Mouse (Mus musculus): ENCODE results near the gene Tex33. TPM values are rescaled to one million over a fixed set of nuclear protein-coding genes. Genes with fewer than 3 reads are reported as not detected.
A peak's percentile ranks its signal among the peaks of the same experiment; 100 is the strongest.
"Not testable (repeated sequence)": the region's sequence is repeated elsewhere in the genome, so short reads cannot be mapped to it uniquely, and the experiment has no call there.

Gene Tex33
- polyA plus RNA-seq, 1 experiment: not detected

DNA sequence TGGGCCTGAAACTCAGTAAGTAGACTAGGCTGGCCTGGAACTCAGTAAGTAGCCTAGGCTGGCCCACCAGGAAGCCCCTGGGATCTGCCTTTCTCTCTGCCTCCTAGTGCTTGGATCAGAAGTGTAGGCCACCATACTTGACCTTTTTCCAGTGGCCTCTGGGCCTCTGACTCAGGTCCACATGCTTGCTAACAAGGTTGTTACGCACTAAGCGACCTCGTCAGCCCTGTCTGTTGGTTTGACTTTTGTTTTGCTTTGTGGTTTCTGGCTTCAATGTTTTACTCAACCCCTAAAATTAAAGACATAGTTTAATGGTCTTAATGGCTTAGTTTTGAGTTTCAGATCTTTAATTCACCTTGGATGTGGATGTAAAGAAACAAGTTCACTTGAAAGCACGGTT, 65.0 kb downstream of the Tex33 start:
- peaks cover 6% of the 10 kb centered on the region for H3K4me1 ChIP-seq (ENCODE audit: control insufficient read depth, insufficient read depth, insufficient read length, low read length)
- no peak overlapping the region for H3K4me3 ChIP-seq (ENCODE audit: insufficient read depth, low read depth, low read length)
- H3K27ac ChIP-seq (replicated peaks; ENCODE audit: low read depth, low read length): no peak overlapping the region

DNA sequence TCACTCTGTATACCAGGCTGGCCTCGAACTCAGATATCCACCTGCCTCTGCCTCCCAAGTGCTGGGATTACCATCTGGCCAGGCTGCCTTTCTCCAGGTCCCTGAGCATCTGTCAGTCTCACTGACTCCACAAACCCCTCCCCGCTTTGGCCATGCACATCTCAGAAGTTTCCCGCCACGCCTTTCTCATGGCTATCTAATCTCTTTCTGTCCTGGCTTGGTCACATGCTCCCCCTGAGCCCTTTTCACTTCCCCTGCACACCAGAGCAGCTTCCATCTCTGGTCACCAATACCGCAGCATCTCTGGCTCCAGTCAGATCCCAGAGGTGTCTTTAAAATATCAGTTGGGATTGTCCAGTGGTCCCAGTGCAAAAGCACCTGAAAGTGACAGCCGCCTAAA, 65.7 kb downstream of the Tex33 start:
- not testable (repeated sequence) for H3K27ac ChIP-seq (replicated peaks; ENCODE audit: low read depth, low read length); H3K4me1 ChIP-seq (ENCODE audit: control insufficient read depth, insufficient read depth, insufficient read length, low read length); H3K4me3 ChIP-seq (ENCODE audit: insufficient read depth, low read depth, low read length)

DNA sequence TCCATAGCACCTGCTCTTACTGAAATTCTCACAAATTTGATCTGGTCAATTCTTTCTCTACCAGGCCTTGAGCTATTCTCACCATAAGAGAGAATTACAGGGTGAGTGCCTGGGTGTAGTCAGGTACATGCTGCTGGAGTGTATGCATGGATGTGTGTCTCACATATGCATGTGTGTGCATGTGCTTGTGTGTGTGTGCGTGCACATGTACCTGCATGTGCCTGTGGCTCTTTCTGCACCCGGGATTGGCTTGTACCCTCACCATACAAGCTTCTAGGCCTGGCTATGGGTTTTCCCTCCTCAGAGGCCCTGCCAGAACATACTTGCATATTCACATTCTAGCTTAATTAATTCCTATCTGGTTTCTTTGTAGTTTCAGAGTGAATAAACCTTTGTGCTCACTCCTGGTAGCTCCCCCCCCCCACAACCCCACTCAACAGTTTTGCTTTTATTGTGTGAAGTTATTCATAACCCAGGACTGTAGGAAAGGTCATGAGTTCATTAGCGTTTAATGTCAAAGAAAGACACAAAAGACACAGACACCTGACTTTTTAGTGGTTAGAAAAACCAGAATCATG, 67.1 kb downstream of the Tex33 start:
- H3K4me1 ChIP-seq (ENCODE audit: control insufficient read depth, insufficient read depth, insufficient read length, low read length): peaks cover 6% of the 10 kb centered on the region
- 0 out of 2 replicates have a peak overlapping the region, but pooled peaks have one; percentile 53 for H3K27ac ChIP-seq (replicated peaks; ENCODE audit: low read depth, low read length)
- peak overlapping the region; percentile 21 for H3K4me3 ChIP-seq (ENCODE audit: insufficient read depth, low read depth, low read length)

Other genes starting within 250 kb of the Tex33 start
- 13.4 and 16.5 TPM in 2 replicates for gene Ift27, start 221.8 kb downstream of the Tex33 start, polyA plus RNA-seq (2012; ENCODE audit: insufficient read depth, insufficient read length, missing spikeins)
- 171 and 312 TPM in 2 replicates for gene Pvalb, start 189.5 kb downstream of the Tex33 start, polyA plus RNA-seq (2012; ENCODE audit: insufficient read depth, insufficient read length, missing spikeins)
- 3.3 and 3.5 TPM in 2 replicates for gene Ncf4, start 151.1 kb downstream of the Tex33 start, polyA plus RNA-seq (2012; ENCODE audit: insufficient read depth, insufficient read length, missing spikeins)
- 0.67 and 2.0 TPM in 2 replicates for gene Csf2rb2, start 90.2 kb downstream of the Tex33 start, polyA plus RNA-seq (2012; ENCODE audit: insufficient read depth, insufficient read length, missing spikeins)
- gene Csf2rb, start 70.2 kb downstream of the Tex33 start, polyA plus RNA-seq (2012; ENCODE audit: insufficient read depth, insufficient read length, missing spikeins): 3.1 and 4.1 TPM in 2 replicates
- 37.0 and 39.4 TPM in 2 replicates for gene Tst, start 10.0 kb upstream of the Tex33 start, polyA plus RNA-seq (2012; ENCODE audit: insufficient read depth, insufficient read length, missing spikeins)
- 22.1 and 26.4 TPM in 2 replicates for gene Mpst, start 10.5 kb upstream of the Tex33 start, polyA plus RNA-seq (2012; ENCODE audit: insufficient read depth, insufficient read length, missing spikeins)
- gene Kctd17, start 32.7 kb upstream of the Tex33 start, polyA plus RNA-seq (2012; ENCODE audit: insufficient read depth, insufficient read length, missing spikeins): 37.9 and 42.7 TPM in 2 replicates
- 0.71 and 2.0 TPM in 2 replicates for gene Tmprss6, start 72.7 kb upstream of the Tex33 start, polyA plus RNA-seq (2012; ENCODE audit: insufficient read depth, insufficient read length, missing spikeins)
- 0.71 TPM in 1 of 2 replicates, not detected in the other for gene Il2rb, start 99.4 kb upstream of the Tex33 start, polyA plus RNA-seq (2012; ENCODE audit: insufficient read depth, insufficient read length, missing spikeins)
- gene C1qtnf6, start 135.5 kb upstream of the Tex33 start, polyA plus RNA-seq (2012; ENCODE audit: insufficient read depth, insufficient read length, missing spikeins): 2.7 and 3.3 TPM in 2 replicates
- gene Sstr3, start 148.8 kb upstream of the Tex33 start, polyA plus RNA-seq (2012; ENCODE audit: insufficient read depth, insufficient read length, missing spikeins): not detected in 2 replicates
- 3.6 and 8.2 TPM in 2 replicates for gene Rac2, start 176.9 kb upstream of the Tex33 start, polyA plus RNA-seq (2012; ENCODE audit: insufficient read depth, insufficient read length, missing spikeins)
- gene Cyth4, start 201.1 kb upstream of the Tex33 start, polyA plus RNA-seq (2012; ENCODE audit: insufficient read depth, insufficient read length, missing spikeins): 4.9 and 6.8 TPM in 2 replicates